Mouse (Mus musculus): ENCODE measurements around the gene Atp1a1.

Atp1a1 gene

GRCm38 (mm10) chr3:101551457-101552230 lies 52.8 kb downstream of the Atp1a1 start:
- no peak for DNase-seq

- DNase-seq = no peak
Observed at GRCm38 (mm10) chr3:101549749-101550148, 54.7 kb downstream of the Atp1a1 start.

GRCm38 (mm10) chr3:101544116-101544515 lies 60.4 kb downstream of the Atp1a1 start:
- DNase-seq = no peak

GRCm38 (mm10) chr3:101541571-101541970 lies 62.9 kb downstream of the Atp1a1 start:
- DNase-seq = no peak

GRCm38 (mm10) chr3:101540568-101540967 lies 63.9 kb downstream of the Atp1a1 start:
- no peak for DNase-seq

GRCm38 (mm10) chr3:101536322-101536721 lies 68.2 kb downstream of the Atp1a1 start:
- no peak for DNase-seq

- DNase-seq = no peak
Observed at GRCm38 (mm10) chr3:101534311-101534710, 70.2 kb downstream of the Atp1a1 start.

- DNase-seq = no peak
Observed at GRCm38 (mm10) chr3:101533373-101533772, 71.1 kb downstream of the Atp1a1 start.

GRCm38 (mm10) chr3:101530928-101531327 lies 73.6 kb downstream of the Atp1a1 start:
- DNase-seq = no peak

GRCm38 (mm10) chr3:101528900-101529594 lies 75.4 kb downstream of the Atp1a1 start:
- DNase-seq = no peak

GRCm38 (mm10) chr3:101528157-101528899 lies 76.2 kb downstream of the Atp1a1 start:
- no peak for DNase-seq

- no peak for DNase-seq
Observed at GRCm38 (mm10) chr3:101526603-101527002, 77.9 kb downstream of the Atp1a1 start.
